Mouse (Mus musculus): ENCODE results near the gene Plxdc2.
"Not testable (repeated sequence)": the region's sequence is repeated elsewhere in the genome, so short reads cannot be mapped to it uniquely, and the experiment has no call there.

Plxdc2 gene

DNA sequence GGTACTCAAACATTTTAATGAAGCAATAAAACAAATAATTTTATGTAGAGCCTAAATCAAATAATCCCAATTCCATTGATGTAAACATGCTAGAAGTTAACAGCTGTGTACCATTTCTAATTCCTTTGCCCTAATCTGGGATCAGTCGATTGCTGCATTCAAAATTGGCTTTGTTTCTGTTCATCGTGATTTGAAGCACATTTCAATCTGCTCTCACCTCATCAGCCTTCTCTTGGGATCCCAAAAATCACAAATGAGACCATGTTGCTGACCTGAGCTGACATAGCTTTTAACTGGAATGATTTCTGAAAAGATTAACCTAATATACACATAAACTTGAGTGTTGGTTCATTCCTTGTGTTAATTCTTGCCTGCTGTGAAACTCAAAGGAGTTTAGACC, 340.3 kb downstream of the Plxdc2 start:
- Histone ChIP-seq H3K36me3 (ENCODE audit: control insufficient read depth, insufficient read depth, low read length, poor library complexity, severe bottlenecking) (no peaks in the 10 kb centered on the region), H3K27me3 (ENCODE audit: control insufficient read depth, insufficient read depth, low read length, poor library complexity, severe bottlenecking) (no peaks in the 10 kb centered on the region)
- no peak for DNase-seq (ENCODE audit: low read depth, low spot score)

DNA sequence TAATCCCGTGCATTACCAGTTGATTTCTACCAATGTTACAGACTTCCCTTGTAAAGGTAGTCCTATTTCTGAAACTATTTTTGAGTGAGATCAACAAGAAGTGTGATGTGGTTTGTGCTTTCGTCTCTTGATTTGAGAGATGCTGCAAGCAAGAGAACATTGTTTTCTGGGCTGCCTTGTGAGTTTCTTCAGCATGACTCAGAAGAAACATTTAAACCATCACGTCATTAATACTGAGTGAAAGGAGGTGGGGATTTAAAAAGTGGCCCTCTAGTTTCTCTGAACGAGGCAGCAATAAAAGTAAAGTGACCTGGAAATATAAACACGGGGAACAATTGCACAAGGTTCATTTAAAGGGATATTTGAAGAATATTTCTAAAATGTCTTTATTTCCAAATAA, 341.1 kb downstream of the Plxdc2 start:
- Histone ChIP-seq H3K36me3 (ENCODE audit: control insufficient read depth, insufficient read depth, low read length, poor library complexity, severe bottlenecking) (no peaks in the 10 kb centered on the region), H3K27me3 (ENCODE audit: control insufficient read depth, insufficient read depth, low read length, poor library complexity, severe bottlenecking) (no peaks in the 10 kb centered on the region)
- no peak for DNase-seq (ENCODE audit: low read depth, low spot score)

DNA sequence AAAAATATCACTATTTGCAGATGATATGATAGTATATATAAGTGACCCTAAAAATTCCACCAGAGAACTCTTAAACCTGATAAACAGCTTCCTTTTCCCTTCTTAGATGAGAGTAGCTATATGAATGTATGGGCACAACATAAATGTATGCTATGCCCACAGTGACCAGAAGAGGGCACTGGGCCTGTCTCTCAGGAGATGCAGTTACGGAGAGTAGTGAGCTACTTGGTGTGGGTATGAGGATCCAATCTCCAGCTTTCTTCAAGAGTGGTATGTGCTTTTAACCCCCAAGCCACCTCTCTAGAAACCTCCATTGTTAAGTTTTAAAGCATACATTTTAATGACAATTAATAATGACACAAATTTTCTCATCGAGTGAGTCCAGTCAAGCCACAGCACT, 350.1 kb downstream of the Plxdc2 start:
- H3K27me3 ChIP-seq (ENCODE audit: control insufficient read depth, insufficient read depth, low read length, poor library complexity, severe bottlenecking), result no peaks in the 10 kb centered on the region
- no peaks in the 10 kb centered on the region for H3K36me3 ChIP-seq (ENCODE audit: control insufficient read depth, insufficient read depth, low read length, poor library complexity, severe bottlenecking)
- DNase-seq (ENCODE audit: low read depth, low spot score), result peak; percentile 10

DNA sequence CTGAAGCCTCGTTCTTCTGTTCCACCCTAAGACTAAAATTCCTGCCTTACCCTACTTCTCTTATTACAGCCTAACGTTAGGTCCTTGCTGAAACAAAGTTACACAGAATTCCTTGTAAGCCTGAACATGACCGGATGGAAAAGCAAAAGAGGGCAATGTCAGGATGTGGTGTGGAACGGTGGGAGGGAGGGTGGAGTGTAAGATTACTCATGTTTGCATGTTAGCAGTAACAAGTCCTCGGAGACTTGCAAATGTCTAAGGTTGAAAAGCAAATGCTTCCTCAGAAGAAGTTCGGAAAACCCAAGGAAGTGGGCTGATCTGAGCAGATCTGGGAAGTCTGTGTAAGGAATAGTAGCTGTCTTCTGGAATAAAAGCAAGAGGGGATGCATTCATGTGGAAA, 353.8 kb downstream of the Plxdc2 start:
- H3K27me3 ChIP-seq (ENCODE audit: control insufficient read depth, insufficient read depth, low read length, poor library complexity, severe bottlenecking), result no peaks in the 10 kb centered on the region
- DNase-seq (ENCODE audit: low read depth, low spot score), result no peak
- no peaks in the 10 kb centered on the region for H3K36me3 ChIP-seq (ENCODE audit: control insufficient read depth, insufficient read depth, low read length, poor library complexity, severe bottlenecking)

DNA sequence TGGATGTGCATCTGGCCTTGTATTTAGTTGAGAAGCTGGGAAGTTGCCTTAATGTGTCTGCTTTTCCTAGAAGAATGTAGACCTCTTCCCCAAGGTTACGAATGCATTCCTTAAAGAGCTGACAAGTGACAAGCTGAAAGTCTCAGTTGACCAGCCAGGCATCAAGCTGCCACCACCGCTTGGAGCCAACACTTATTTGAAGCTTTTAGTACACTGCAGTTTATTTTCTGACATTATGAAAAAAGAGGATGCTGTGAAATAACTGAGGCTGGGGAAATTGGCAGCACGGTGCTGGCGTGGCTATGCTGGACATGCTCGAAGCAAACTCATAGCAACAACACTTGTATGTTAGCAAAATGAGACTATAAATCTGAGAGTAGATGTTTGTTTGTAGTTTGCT, 374.9 kb downstream of the Plxdc2 start:
- no peak for DNase-seq (ENCODE audit: low read depth, low spot score)

DNA sequence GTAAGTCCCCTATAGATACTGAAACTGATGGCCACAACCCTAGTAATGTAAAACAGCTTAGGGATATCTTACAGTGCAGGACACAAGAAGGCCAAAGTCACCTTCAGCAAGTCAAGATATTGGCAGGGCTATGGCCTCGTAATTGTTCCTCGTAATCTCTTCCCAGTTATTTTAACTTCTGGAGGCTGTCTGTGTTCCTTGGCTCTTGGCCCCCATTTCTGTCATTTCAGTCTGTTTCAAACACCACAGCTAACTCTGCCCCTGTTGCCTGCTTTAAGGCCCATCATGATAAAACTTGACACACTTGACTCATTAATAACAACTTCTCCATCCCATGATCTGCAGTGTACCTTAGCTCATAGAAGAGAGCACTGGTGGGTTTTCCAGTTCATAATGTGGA, 378.3 kb downstream of the Plxdc2 start:
- no peaks in the 10 kb centered on the region for H3K36me3 ChIP-seq (ENCODE audit: control insufficient read depth, insufficient read depth, low read length, poor library complexity, severe bottlenecking)
- no peak for DNase-seq (ENCODE audit: low read depth, low spot score)
- H3K27me3 ChIP-seq (ENCODE audit: control insufficient read depth, insufficient read depth, low read length, poor library complexity, severe bottlenecking), result no peaks in the 10 kb centered on the region

More for the DNA sequence above, 374.9 kb downstream of the Plxdc2 start:
- Histone ChIP-seq H3K27me3 (ENCODE audit: control insufficient read depth, insufficient read depth, low read length, poor library complexity, severe bottlenecking) (no peaks in the 10 kb centered on the region), H3K36me3 (ENCODE audit: control insufficient read depth, insufficient read depth, low read length, poor library complexity, severe bottlenecking) (no peaks in the 10 kb centered on the region)

DNA sequence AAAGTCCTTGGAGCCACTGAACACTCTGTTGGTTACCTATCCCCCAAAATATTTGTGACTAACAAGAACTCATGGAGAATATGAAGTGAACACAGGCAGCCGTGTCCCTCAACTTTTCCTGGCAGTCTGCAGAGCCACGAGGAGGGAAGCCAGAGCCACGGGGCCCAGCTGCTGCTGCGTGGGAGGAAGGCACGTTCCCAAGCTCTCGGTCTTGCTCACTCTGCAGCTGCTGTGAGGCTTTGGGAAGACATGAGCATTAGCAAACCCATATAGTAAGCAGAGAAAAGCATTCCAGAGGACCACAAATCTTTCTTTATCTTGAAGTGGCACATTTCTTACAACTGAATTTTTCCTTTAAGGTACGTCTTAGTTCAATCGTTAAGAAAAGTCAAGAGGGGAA, 382.1 kb downstream of the Plxdc2 start:
- no peak for DNase-seq (ENCODE audit: low read depth, low spot score)
- H3K36me3 ChIP-seq (ENCODE audit: control insufficient read depth, insufficient read depth, low read length, poor library complexity, severe bottlenecking), result no peaks in the 10 kb centered on the region
- no peaks in the 10 kb centered on the region; the same call in 1 of the 2 replicates for H3K27me3 ChIP-seq (ENCODE audit: control insufficient read depth, insufficient read depth, low read length, poor library complexity, severe bottlenecking)

DNA sequence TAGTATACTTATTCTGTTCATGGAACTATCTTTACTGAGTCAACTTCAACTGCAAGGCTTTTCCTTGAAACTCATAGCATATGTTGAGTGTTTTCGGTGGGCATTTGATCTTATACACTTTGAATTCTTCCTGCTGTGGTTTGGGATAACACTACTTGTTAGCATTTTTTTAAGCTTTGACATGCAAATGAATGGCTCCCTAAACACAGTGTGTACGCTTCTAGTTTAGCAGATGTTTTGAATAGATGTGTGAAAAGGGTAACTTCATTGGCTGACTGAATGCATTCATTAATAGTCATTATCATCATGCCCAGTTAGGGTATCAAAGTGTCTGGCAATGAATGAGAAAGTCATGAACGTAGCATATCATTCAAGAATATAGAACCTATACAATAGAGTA, 385.7 kb downstream of the Plxdc2 start:
- DNase-seq (ENCODE audit: low read depth, low spot score), result no peak
- no peaks in the 10 kb centered on the region; the same call in 1 of the 2 replicates for H3K27me3 ChIP-seq (ENCODE audit: control insufficient read depth, insufficient read depth, low read length, poor library complexity, severe bottlenecking)
- H3K36me3 ChIP-seq (ENCODE audit: control insufficient read depth, insufficient read depth, low read length, poor library complexity, severe bottlenecking), result no peaks in the 10 kb centered on the region

DNA sequence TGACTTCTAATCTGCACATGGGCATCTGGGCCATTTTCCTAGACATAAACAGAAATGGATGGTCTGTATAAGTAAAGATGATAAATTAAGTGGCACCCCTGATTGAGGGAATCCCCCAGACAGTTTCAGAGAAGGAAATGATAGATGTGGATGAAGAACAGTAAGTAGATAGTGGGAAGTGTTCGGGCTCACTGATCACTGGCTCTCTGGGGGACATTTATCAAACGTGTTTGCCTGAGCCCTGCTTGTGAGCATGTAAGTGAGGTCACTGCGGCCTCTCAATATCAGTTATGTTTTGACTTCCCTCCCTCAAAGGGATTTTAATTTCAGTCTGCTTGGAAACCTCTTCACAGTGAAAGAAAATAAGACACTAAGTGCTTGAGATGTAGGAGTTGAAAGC, 387.5 kb downstream of the Plxdc2 start:
- DNase-seq (ENCODE audit: low read depth, low spot score), result no peak
- H3K27me3 ChIP-seq (ENCODE audit: control insufficient read depth, insufficient read depth, low read length, poor library complexity, severe bottlenecking), result no peaks in the 10 kb centered on the region; the same call in 1 of the 2 replicates
- no peaks in the 10 kb centered on the region for H3K36me3 ChIP-seq (ENCODE audit: control insufficient read depth, insufficient read depth, low read length, poor library complexity, severe bottlenecking)

DNA sequence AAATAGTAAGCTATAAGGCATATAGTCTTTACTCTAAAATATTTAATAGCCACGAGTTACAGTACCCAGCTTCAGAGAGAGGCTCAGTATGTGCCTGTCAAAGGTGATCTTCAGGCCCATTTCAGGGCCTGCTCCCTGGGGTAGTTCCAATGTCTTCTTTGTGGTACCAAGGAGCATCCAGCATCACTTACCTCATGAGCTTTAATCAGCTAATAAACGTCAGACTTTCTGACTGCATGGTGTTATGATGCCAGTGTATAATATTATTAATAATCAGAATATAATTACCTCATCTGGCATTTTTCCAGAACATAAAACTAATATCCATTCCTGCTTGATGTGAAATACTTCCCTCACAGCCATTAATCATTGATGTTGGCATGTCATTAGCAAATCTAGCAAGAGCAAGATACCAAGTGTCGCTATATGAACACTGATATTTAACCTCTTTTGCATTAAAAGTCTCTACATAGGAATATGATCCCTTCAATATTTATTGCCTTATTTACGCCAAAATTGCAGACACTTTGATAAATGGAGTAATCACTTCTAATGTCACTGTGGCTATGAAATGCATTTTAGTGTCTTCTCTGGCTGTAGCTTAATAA, 393.3 kb downstream of the Plxdc2 start:
- DNase-seq (ENCODE audit: low read depth, low spot score), result no peak
- H3K36me3 ChIP-seq (ENCODE audit: control insufficient read depth, insufficient read depth, low read length, poor library complexity, severe bottlenecking), result no peaks in the 10 kb centered on the region

DNA sequence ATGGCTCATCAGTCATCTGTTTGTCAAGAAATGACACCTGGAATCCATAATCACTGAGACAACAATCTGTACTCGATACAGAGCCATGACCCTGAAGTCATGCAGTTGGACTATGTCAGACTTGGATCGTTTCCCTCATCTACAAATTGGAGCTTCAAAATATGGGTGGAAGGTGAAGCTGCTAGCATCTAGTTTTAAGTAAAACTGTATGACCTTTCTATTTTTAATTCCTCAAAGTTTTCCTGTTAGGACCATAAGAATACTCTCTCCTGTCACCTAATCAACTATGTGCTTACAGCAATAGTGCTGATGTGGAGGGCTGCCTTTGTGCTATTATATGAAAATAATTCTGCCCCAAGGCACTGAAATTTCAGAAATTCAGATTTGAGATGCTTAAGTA, 401.1 kb downstream of the Plxdc2 start:
- no peak for DNase-seq (ENCODE audit: low read depth, low spot score)
- no peaks in the 10 kb centered on the region for H3K27me3 ChIP-seq (ENCODE audit: control insufficient read depth, insufficient read depth, low read length, poor library complexity, severe bottlenecking)
- no peaks in the 10 kb centered on the region for H3K36me3 ChIP-seq (ENCODE audit: control insufficient read depth, insufficient read depth, low read length, poor library complexity, severe bottlenecking)

More for the DNA sequence above, 393.3 kb downstream of the Plxdc2 start:
- no peaks in the 10 kb centered on the region for H3K27me3 ChIP-seq (ENCODE audit: control insufficient read depth, insufficient read depth, low read length, poor library complexity, severe bottlenecking)

DNA sequence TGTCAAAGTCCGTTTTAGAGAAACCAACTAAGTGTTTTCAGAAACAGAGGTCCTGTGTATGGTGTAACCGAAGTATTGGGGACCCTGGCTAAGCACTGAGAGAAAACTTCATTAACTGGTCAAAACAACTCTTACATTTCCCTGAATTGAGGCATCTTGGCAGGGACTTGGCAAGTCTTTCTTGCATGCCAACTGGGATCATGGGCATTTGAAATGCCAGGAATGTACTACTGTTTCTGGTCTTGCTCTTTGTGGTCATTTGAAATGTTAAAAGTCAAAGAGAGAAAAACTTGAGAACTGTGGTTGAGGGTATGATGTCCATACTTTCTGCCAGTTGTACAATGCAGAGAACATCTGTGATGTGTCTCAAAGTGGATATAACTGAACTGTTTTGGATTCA, 403.7 kb downstream of the Plxdc2 start:
- no peaks in the 10 kb centered on the region for H3K36me3 ChIP-seq (ENCODE audit: control insufficient read depth, insufficient read depth, low read length, poor library complexity, severe bottlenecking)
- DNase-seq (ENCODE audit: low read depth, low spot score), result no peak
- no peaks in the 10 kb centered on the region for H3K27me3 ChIP-seq (ENCODE audit: control insufficient read depth, insufficient read depth, low read length, poor library complexity, severe bottlenecking)

DNA sequence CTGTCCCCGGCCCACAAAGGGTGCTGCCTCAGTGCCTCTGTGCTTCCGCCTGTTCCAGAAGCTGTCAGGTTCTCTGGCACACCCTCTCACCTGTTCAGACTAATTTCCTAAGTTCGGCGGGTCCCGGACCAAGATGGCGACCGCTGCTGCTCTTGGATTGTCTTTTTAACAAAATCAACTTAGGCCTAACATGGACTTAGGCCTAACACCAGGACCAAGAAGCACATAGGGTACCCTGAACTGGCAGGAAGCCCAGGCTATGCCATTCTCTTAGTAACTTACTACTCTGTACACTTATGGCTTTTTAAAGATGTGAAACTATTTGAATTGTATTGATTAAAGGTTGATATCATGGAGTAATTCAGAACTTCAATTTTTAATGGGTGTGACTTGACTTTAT, 413.0 kb downstream of the Plxdc2 start:
- DNase-seq (ENCODE audit: low read depth, low spot score); H3K27me3 ChIP-seq (ENCODE audit: control insufficient read depth, insufficient read depth, low read length, poor library complexity, severe bottlenecking): not testable (repeated sequence)

DNA sequence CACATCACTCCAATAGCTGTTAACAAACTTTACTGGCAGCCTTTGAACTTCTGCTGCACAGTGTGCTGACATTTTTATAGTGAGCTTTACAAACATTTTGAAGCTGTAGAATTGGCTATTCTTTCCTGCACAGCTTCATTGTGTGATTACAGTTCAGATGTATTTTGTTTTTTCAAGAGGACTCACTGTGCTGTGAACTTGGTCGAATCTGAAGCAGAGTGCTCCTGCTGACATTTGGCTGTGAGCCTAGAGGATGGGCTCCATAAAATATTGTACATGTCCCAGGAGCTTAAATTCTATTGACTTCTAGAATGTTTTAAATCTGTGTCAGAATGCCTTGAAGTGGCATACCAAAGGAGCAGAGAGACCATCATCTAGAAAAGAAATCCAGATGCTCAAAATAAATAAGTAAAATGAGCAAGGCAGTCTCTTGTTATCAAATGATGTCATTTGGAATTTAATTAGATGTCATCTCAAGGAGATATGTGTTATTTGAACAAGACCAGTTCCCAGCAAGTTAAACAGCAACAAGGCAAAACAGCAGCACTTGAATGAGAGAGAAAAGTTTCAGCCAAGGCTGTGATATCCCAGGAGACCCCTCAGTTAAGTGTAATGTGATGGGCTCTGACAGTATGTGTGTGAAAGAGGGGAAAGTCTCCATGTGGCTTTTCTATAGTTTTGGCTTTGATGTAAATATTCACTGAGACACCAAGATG, 417.5 kb downstream of the Plxdc2 start:
- DNase-seq (ENCODE audit: low read depth, low spot score), result no peak
- Histone ChIP-seq H3K27me3 (ENCODE audit: control insufficient read depth, insufficient read depth, low read length, poor library complexity, severe bottlenecking) (no peaks in the 10 kb centered on the region), H3K36me3 (ENCODE audit: control insufficient read depth, insufficient read depth, low read length, poor library complexity, severe bottlenecking) (no peaks in the 10 kb centered on the region)

More for the DNA sequence above, 413.0 kb downstream of the Plxdc2 start:
- not testable (repeated sequence) for H3K36me3 ChIP-seq (ENCODE audit: control insufficient read depth, insufficient read depth, low read length, poor library complexity, severe bottlenecking)

DNA sequence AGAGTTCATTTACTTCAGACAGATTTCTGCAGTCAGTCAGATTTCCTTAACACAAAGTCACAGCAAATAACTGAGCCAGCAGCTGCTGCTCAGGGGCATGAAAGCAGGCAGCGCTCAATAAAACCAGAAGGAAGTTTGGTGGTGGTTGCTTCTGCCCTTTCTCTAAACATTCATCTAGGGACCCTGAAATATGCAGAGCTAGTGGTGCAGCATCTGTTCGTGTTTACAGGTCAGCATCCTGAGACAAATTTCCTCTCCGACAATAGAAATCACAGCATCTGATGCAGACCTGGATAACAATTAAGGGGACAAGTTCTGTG, 418.0 kb downstream of the Plxdc2 start:
- Histone ChIP-seq H3K27me3 (ENCODE audit: control insufficient read depth, insufficient read depth, low read length, poor library complexity, severe bottlenecking) (no peaks in the 10 kb centered on the region), H3K36me3 (ENCODE audit: control insufficient read depth, insufficient read depth, low read length, poor library complexity, severe bottlenecking) (no peaks in the 10 kb centered on the region)
- DNase-seq (ENCODE audit: low read depth, low spot score), result no peak

DNA sequence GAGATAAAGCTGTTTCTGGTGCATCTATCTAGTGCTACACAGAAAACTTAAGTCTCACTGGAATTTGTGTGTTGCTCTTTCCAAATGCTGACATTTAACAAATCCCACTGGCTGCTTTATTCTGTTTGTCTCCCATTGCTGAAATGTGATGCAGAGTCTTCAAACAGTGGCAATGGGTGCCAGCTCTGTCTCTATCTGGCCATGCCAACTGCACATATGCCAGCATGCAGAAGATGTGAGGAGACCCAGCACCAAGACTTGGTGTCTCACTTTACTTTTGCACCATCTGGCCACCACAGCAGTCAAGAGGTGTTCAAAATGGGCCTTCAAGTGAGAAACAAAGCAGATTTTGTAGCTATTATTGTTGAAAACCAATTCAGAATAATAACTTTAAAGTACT, 439.2 kb downstream of the Plxdc2 start:
- no peaks in the 10 kb centered on the region for H3K36me3 ChIP-seq (ENCODE audit: control insufficient read depth, insufficient read depth, low read length, poor library complexity, severe bottlenecking)
- no peaks in the 10 kb centered on the region for H3K27me3 ChIP-seq (ENCODE audit: control insufficient read depth, insufficient read depth, low read length, poor library complexity, severe bottlenecking)
- DNase-seq (ENCODE audit: low read depth, low spot score), result no peak
